Mouse (Mus musculus) T-helper 2 cell (primary cell): ENCODE measurements around the gene Arsg.

ENCODE experiments used
- in situ Hi-C: fragments of 300-600 bp; cut with MboI, MseI; formaldehyde crosslinking; loops from one replicate; pipeline ENCODE4 v1.15.1; 2025; ENCODE audit warnings: high pct_unique_total_duplicates

Arsg gene

GRCm38 (mm10) chr11:109543466-109543865, 70.3 kb downstream of the Arsg start:
- in situ Hi-C loops, result loop anchor here (5.0 kb wide), 1 partner anchor 96 kb away; no protein-coding TSS in a partner anchor

- in situ Hi-C loops, result loop anchor here (5.0 kb wide), 1 partner anchor 97 kb away; no protein-coding TSS in a partner anchor
Measured at GRCm38 (mm10) chr11:109544432-109544831, 71.3 kb downstream of the Arsg start.

DNA sequence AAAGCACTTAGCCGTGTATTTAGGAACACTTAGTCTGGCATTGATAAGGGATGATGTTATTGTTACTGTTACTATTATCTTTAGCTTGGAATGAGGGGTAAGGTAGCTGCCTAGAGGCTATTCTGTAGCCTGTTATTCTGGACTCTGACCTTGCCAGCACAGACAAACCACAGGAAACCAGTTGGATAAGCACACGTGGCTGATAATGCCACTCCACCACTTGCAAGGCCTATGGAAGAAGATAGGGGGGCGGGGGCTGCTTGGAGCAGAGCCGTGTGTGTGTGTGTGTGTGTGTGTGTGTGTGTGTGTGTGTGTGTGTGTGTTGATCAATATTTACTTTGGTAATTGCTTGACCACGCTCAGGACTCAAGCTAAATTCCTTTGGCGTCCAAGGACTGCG, 72.1 kb downstream of the Arsg start:
- in situ Hi-C loops, result no loop called here

GRCm38 (mm10) chr11:109545700-109546143, 72.5 kb downstream of the Arsg start:
- in situ Hi-C loops, result no loop called here

DNA sequence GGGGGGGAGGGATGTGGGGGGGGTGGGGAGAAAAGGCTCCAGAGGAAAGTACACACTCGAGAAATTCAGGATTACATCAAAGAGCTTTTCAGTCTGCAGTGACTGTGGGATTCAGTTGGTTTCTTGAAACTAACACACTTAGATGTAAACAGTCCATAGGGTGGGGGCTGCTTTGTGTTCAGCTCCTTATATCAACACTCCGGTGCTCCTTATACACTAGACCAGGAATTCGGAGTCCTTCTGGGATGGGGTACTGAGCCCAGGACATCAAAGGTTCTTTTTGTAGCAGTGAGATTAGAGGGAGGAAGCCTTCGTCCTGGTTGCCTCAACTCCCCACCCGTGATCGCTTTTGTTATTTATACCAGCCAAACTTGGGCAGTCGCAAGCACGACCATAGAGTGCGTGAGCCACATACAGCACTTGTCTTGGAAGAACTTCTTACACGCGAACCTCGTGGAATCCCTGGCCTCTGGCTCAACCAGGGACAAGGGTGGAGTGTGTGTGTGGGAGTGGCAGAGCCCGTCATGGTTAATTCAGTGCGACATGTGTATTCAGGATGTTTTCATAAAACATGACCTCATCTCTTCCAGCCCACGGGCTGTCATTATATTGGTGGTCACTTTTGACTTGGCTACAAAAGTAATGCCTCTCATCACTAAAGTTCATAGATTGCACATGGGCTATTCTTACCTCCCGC, 73.3 kb downstream of the Arsg start:
- in situ Hi-C loops, result no loop called here

DNA sequence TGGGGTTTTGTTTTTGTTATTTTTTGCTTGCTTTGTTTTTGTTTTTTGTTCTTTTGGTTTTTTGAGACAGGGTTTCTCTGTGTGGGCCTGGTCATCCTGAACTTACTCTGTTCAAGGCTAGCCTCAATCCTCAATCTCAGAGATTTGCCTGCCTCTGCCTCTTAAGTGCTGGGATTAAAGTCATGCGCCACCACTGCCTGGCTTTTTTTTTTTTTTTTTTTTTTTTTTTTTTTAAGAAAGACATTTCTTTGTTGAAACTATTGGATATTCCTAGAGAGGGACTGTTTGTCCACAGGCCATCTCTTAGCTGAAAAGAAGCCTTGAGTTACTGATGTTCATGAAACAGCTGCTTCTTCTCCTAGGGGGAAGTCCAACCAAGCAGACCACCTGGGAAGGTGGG, 74.5 kb downstream of the Arsg start:
- in situ Hi-C loops, result no loop called here

GRCm38 (mm10) chr11:109549599-109550290, 76.6 kb downstream of the Arsg start:
- in situ Hi-C loops, result no loop called here

DNA sequence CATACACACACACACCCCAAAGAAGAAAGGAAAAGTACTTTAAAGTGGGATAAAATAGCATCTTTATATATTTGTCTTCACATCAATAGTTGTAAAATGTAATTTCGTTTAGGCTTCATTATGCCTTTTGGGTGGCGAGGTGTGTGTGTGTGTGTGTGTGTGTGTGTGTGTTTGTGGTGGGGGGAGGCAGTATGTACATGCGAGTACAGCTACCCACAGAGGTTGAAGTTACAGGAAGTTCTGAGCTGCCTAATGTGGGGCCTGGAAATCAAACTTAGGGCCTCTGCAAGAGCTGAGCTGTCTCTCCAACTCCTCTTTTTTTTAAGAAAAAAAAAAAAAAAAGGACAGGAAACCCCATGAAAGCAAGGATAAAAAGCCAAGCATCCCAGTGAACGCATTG, 80.7 kb downstream of the Arsg start:
- in situ Hi-C loops, result no loop called here

- in situ Hi-C loops, result no loop called here
Measured at GRCm38 (mm10) chr11:109554443-109554842, 81.3 kb downstream of the Arsg start.

DNA sequence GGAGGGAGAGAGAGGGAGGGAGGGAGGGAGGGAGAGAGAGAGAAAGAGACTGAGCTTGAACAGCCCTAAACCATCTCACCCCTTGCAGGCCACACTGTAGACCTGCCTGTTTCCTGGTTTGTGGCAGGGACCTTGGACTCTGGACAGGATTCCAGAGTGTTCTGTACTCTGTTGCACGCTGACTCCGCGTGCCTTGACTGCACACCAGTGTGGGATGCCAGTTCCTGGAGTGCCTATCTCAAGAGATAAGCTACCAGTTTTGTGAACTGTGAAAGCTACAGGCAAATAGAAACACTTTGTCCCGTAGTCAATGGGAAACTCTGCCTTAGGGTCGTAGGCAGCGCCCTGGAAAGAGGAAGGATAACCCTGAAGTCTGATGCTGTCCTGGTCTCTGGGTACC, 83.0 kb downstream of the Arsg start:
- in situ Hi-C loops, result no loop called here

GRCm38 (mm10) chr11:109557419-109557818, 84.2 kb downstream of the Arsg start:
- in situ Hi-C loops, result no loop called here

DNA sequence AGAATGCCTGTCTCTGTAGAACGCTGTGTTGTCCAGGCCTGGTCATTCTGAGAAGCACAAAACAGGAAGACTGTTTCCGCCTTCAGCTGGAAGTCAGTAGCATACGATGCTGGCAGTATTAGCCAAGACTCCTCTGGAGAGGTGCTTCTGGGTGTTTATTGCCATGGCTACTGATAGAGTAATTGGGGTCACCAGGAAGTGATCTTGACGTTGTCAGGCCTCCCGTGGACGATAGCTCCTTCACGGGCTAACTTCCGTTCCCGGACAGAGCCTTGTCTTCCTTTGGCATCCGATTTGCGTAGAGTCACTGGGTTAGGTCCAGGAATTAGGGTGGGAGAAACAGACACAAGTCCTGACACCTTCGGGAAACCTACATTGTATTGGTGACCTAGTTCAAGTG, 86.1 kb downstream of the Arsg start:
- in situ Hi-C loops, result no loop called here

DNA sequence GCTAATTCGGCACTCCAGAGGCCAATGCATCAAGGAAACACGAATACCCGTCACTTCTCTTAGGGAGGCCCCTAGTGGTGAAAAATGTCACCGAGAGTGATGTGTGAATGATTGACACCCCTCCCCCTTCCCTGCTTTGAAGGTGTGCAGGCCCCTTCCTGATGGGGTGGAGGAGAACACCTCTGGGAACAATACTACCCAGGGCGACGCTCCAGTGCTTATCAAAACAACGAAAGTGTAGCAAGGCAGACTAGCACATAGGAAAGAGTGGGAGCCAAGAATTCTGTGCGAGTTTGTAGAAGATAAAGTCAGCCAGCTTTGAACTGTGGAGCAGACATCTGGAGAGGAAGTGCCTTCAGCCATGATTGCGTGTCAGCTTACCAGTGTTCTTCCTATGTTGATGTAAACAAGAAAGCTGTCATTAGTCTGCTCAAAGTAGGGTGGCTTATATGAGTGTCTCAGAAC, 87.7 kb downstream of the Arsg start:
- in situ Hi-C loops, result no loop called here

DNA sequence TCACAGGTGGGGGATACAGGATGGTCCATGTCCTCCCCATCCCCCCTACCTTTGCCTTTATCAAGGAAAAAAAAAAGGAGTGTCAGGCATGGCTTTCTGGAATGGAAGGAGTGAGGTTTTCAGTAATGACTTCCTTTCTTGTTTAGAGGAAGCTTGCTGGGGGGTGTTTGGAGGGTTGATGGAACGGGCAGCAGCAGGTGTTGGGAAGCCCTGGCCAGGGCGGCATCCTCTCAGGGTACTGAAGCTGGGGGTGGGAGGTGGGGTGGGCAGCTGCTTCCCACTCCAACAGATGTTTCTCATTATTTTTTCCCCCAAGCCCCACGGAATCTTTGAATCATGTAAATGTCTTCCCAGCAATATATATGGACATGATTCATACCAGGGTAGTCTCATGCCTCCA, 88.3 kb downstream of the Arsg start:
- in situ Hi-C loops, result no loop called here

DNA sequence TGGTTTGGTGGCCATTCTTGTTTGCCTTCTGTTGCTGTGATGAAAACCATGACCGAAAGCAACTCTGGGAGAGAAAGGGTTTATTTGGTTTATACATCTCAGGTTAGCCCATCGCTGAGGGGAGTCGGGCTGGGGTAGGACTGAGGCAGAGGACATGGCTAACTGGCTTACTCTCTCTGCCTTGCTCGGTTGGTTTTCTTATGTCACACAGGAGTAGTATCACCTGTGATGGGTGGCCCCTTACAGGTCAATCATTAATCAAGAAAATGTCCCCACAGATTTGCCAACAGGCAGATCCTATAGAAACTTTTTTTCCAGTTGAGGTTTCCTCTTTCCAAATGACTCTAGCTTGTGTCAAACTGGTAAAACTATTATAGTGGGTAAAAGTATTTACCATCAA, 90.5 kb downstream of the Arsg start:
- in situ Hi-C loops, result no loop called here

- in situ Hi-C loops, result no loop called here
Measured at GRCm38 (mm10) chr11:109564466-109565214, 91.5 kb downstream of the Arsg start.

GRCm38 (mm10) chr11:109569007-109569618, 95.9 kb downstream of the Arsg start:
- in situ Hi-C loops, result no loop called here

- in situ Hi-C loops, result loop anchor here (10.0 kb wide), 1 partner anchor 435 kb away; no protein-coding TSS in a partner anchor
Measured at GRCm38 (mm10) chr11:109569809-109570208, 96.6 kb downstream of the Arsg start.

GRCm38 (mm10) chr11:109572051-109572450, 98.9 kb downstream of the Arsg start:
- in situ Hi-C loops, result loop anchor here (10.0 kb wide), 1 partner anchor 433 kb away; no protein-coding TSS in a partner anchor

- in situ Hi-C loops, result loop anchor here (10.0 kb wide), 1 partner anchor 430 kb away; no protein-coding TSS in a partner anchor
Measured at GRCm38 (mm10) chr11:109574604-109575003, 101.4 kb downstream of the Arsg start.

DNA sequence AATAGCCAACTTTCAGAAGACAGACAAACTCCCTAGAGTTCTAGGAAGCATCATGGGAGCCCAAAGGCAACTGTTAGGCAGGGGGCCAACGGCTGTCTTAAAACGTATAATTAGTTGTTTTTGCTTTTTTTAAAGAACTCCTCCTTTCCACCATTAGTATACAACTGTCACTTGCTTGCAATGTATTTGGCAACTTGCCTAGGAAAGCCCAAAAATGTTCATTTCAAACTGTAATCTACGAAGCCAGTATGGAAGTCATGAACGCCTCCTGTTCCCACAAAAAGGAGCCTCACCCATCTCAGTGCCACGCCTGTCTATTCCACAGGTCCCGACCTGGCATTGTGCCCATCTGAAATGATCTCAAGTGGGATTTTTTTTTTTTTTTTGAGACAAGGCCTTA, 102.7 kb downstream of the Arsg start:
- in situ Hi-C loops, result loop anchor here (10.0 kb wide), 1 partner anchor 429 kb away; no protein-coding TSS in a partner anchor
